Mouse (Mus musculus) G1E (cell line): Measurements from ENCODE around the gene Gm12216. TPM values are rescaled to one million over a fixed set of nuclear protein-coding genes. Genes with fewer than 3 reads are reported as not detected.

Experiments
- ATAC-seq: 2 replicates; pipeline ENCODE4 v1.8.0; 2016; ENCODE audit warnings: mild to moderate bottlenecking; ENCODE audit not compliant: insufficient number of reproducible peaks, poor library complexity, low FRiP score, severe bottlenecking; ENCODE audit errors: extremely low read depth
- DNase-seq: peaks from one replicate; pipeline ENCODE4 v3.0.0; 2012; ENCODE audit warnings: low spot score
- H3K27me3 ChIP-seq: 2 replicates; pipeline ENCODE4 v1.6.1; 2012; ENCODE audit warnings: mild to moderate bottlenecking, low read length, inconsistent platforms; ENCODE audit not compliant: insufficient read depth
- H3K36me3 ChIP-seq: replicated peaks from 2 replicates; pipeline ENCODE3; 2012; ENCODE audit warnings: mild to moderate bottlenecking, inconsistent platforms
- H3K4me1 ChIP-seq: 2 replicates; pipeline ENCODE4 v1.6.1; 2012; ENCODE audit warnings: low read depth, low read length, inconsistent platforms, mixed read lengths; ENCODE audit not compliant: insufficient read depth
- H3K4me3 ChIP-seq: 2 replicates; pipeline ENCODE4 v1.5.1; 2012; ENCODE audit warnings: low read depth, mild to moderate bottlenecking, inconsistent platforms, low read length, moderate library complexity, mixed read lengths
- H3K9me3 ChIP-seq: replicated peaks from 2 replicates; pipeline ENCODE4 v1.6.1; 2012; ENCODE audit warnings: inconsistent platforms
- CTCF ChIP-seq: IDR thresholded peaks from 2 replicates; pipeline ENCODE4 v1.5.1; 2012; ENCODE audit warnings: low read depth, low read length, inconsistent platforms, mixed read lengths
- GATA1 ChIP-seq: IDR thresholded peaks from 2 replicates; pipeline ENCODE4 v1.6.1; 2012; ENCODE audit warnings: borderline replicate concordance, low read length, inconsistent platforms, mixed read lengths
- GATA2 ChIP-seq: IDR thresholded peaks from 2 replicates; pipeline ENCODE4 v1.6.1; 2012; ENCODE audit warnings: low read depth, low read length, inconsistent platforms, borderline replicate concordance
- POLR2AphosphoS5 ChIP-seq: IDR thresholded peaks from 2 replicates; pipeline ENCODE4 v1.6.1; 2012; ENCODE audit warnings: low read depth, low read length, inconsistent platforms; ENCODE audit not compliant: insufficient replicate concordance
- TAL1 ChIP-seq: conservative IDR thresholded peaks from 2 replicates; pipeline ENCODE4 v1.6.1; 2012; ENCODE audit warnings: low read depth, low read length, inconsistent platforms, mixed read lengths
- polyA plus RNA-seq: library from polyadenylated mRNA; stranded (reverse); fragments of >175 nt; gene quantifications from 2 replicates; pipeline ENCODE4 v1.2.3, GENCODE M21; 2012
- total RNA-seq, 2 experiments: library from RNA; stranded (forward) in 1 of 2; stranded (reverse) in 1 of 2; fragments of 200-1000 nt in 1 of 2; fragments of >200 nt in 1 of 2; fragmentation: Nextera tagmentation in 1 of 2; gene quantifications; 2 replicates each; pipeline ENCODE4 v1.2.3; 2014 to 2017

Gm12216 gene
- total and polyA plus RNA-seq, 3 experiments, result 0.16 TPM; not detected in 2

GRCm38 (mm10) chr11:53858058-53858760 is 847 bp downstream of the Gm12216 start:
- TF ChIP-seq CTCF (no peak), GATA2 (no peak), TAL1 (no peak), POLR2AphosphoS5 (no peak), GATA1 (no peak)
- Histone ChIP-seq H3K36me3 (no peaks in the 10 kb centered on the region), H3K4me3 (no peak overlapping the region), H3K27me3 (peaks cover 18% of the 10 kb centered on the region), H3K4me1 (peaks cover 4% of the 10 kb centered on the region; the same call in 1 of the 2 replicates), H3K9me3 (no peaks in the 10 kb centered on the region)
- DNase-seq (no peak), ATAC-seq (no peak)

GRCm38 (mm10) chr11:53853665-53854064 is 5.4 kb downstream of the Gm12216 start:
- peaks cover 28% of the 10 kb centered on the region; the same call in 1 of the 2 replicates for H3K27me3 ChIP-seq
- DNase-seq, result no peak

GRCm38 (mm10) chr11:53851795-53852194 is 7.3 kb downstream of the Gm12216 start:
- ATAC-seq (0 out of 2 replicates have a peak, but pooled peaks have one; percentile 28), DNase-seq (no peak)
- peaks cover 18% of the 10 kb centered on the region; the same call in 1 of the 2 replicates for H3K27me3 ChIP-seq
- H3K4me1 ChIP-seq, result peaks cover 16% of the 10 kb centered on the region
- TF ChIP-seq GATA2 (no peak), CTCF (no peak), POLR2AphosphoS5 (no peak), TAL1 (no peak), GATA1 (no peak)
- H3K4me3 ChIP-seq, result no peak overlapping the region
- no peaks in the 10 kb centered on the region for H3K36me3 ChIP-seq
- no peaks in the 10 kb centered on the region for H3K9me3 ChIP-seq

More at GRCm38 (mm10) chr11:53853665-53854064, 5.4 kb downstream of the Gm12216 start:
- H3K4me3 ChIP-seq, result no peak overlapping the region
- no peaks in the 10 kb centered on the region for H3K36me3 ChIP-seq
- peaks cover 20% of the 10 kb centered on the region for H3K4me1 ChIP-seq
- TF ChIP-seq POLR2AphosphoS5, result no peak
- no peak for TF ChIP-seq GATA2
- TF ChIP-seq GATA1, result no peak
- TF ChIP-seq TAL1, result no peak
- no peak for TF ChIP-seq CTCF
- no peak for ATAC-seq
- H3K9me3 ChIP-seq, result no peaks in the 10 kb centered on the region

- H3K27me3 ChIP-seq, result peaks cover 20% of the 10 kb centered on the region; the same call in 1 of the 2 replicates
- ATAC-seq (peak; percentile 57), DNase-seq (peak; percentile 79)
- no peaks in the 10 kb centered on the region for H3K9me3 ChIP-seq
- peaks cover 20% of the 10 kb centered on the region for H3K4me1 ChIP-seq
- no peaks in the 10 kb centered on the region for H3K36me3 ChIP-seq
- TF ChIP-seq GATA1, result no peak
- peak; percentile 27; the same call in 1 of the 2 replicates for TF ChIP-seq CTCF
- H3K4me3 ChIP-seq, result no peak overlapping the region; the same call in 1 of the 2 replicates
Observed at GRCm38 (mm10) chr11:53849588-53850320, 9.3 kb downstream of the Gm12216 start.

- peaks cover 20% of the 10 kb centered on the region for H3K27me3 ChIP-seq
- ATAC-seq (no peak), DNase-seq (no peak)
- H3K4me1 ChIP-seq, result peaks cover 20% of the 10 kb centered on the region
- no peaks in the 10 kb centered on the region for H3K36me3 ChIP-seq
- TF ChIP-seq CTCF, result no peak
- TF ChIP-seq GATA2, result no peak
- TF ChIP-seq POLR2AphosphoS5, result no peak
- TF ChIP-seq TAL1, result no peak
- no peak for TF ChIP-seq GATA1
- H3K4me3 ChIP-seq, result no peak overlapping the region
- no peaks in the 10 kb centered on the region for H3K9me3 ChIP-seq
Observed at GRCm38 (mm10) chr11:53845680-53846079, 13.4 kb downstream of the Gm12216 start.

GRCm38 (mm10) chr11:53843106-53843505 is 15.9 kb downstream of the Gm12216 start:
- no peaks in the 10 kb centered on the region for H3K9me3 ChIP-seq
- H3K36me3 ChIP-seq, result no peaks in the 10 kb centered on the region
- ATAC-seq (no peak), DNase-seq (no peak)
- no peak overlapping the region for H3K4me3 ChIP-seq
- peaks cover 18% of the 10 kb centered on the region for H3K4me1 ChIP-seq
- H3K27me3 ChIP-seq, result peaks cover 35% of the 10 kb centered on the region
- no peak for TF ChIP-seq TAL1
- TF ChIP-seq GATA2, result no peak
- TF ChIP-seq CTCF, result no peak
- TF ChIP-seq POLR2AphosphoS5, result no peak
- no peak for TF ChIP-seq GATA1
